Mouse (Mus musculus): ENCODE measurements around the gene Gata5. TPM values are rescaled to one million over a fixed set of nuclear protein-coding genes. Genes with fewer than 3 reads are reported as not detected.

The Gata5 gene
- polyA plus RNA-seq, 2 experiments, result 0.22 to 0.27 TPM

DNA sequence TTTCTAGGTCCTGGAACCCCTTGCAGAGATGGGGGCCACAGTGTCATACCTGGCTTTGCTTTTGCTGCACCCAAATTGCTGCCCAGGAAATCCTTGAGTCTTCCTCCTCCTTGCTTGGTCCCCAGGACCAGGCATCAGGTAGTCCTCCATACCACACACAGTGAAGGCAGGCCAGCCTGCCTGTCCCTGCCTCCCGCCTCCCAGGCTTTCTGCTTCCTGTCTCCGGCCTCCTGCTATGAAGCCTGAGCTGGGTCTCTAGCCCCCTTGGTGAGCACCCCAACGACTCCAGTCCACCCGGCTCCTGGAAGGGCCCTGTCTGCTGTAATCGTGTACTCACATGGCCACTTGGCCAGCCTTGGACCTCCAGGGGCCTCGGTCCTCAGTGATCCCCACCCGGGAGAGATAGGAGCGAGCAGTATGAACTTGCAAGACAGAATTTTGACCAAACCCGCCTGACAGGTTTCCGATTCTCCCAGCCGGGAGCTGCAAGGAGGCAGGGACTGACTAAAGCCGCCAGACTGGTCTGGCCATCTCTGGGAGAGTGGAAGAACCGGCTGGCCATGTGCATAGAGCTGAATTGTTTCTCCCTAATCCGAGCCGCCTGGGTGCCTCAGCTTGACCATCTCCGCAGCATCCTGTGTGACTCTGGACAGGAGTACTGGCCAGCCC lies 44.9 kb downstream of the Gata5 start, which contains the start of gene Rbbp8nl:
Gene Rbbp8nl, minus strand, starts transcription at position 440 of the 669 bp plus-strand sequence.
- Histone ChIP-seq H3K27me3 (ENCODE audit: control insufficient read depth, insufficient read depth, low read length) (no peaks in the 10 kb centered on the region), H3K9me3 (ENCODE audit: control insufficient read depth, low read length) (no peaks in the 10 kb centered on the region), H3K27ac (no peak within 1 kb of the TSS), H3K9ac (replicated peaks) (no peak within 1 kb of the TSS), H3K4me1 (replicated peaks; ENCODE audit: control insufficient read depth in 2 of 2, insufficient read depth in 2 of 2, low read length in 1 of 2) (peaks cover 0 to 2% of the 10 kb centered on the region in 2 experiments; a peak in 1 of 4 replicates), H3K36me3 (replicated peaks; ENCODE audit: control insufficient read depth, insufficient read depth, low read depth) (no peaks in the 10 kb centered on the region), H3K4me3 (ENCODE audit: insufficient read depth in 1 of 2, low read depth in 2 of 2, low read length in 2 of 2) (no peak within 1 kb of the TSS), H3K4me2 (ENCODE audit: low read depth) (no peak within 1 kb of the TSS)
- no peak for ATAC-seq (ENCODE audit: insufficient read depth)
- TF ChIP-seq CTCF (IDR thresholded peaks at IDR 0.05; ENCODE audit: low read depth) (no peak), EP300 (IDR thresholded peaks at IDR 0.05; ENCODE audit: low read depth) (no peak)
- WGBS (ENCODE audit: insufficient replicate concordance), result 47% methylated on average over 16 of the region's 16 CpGs
- no peak for DNase-seq (ENCODE audit: low read depth in 3 of 3, low spot score in 3 of 3)

DNA sequence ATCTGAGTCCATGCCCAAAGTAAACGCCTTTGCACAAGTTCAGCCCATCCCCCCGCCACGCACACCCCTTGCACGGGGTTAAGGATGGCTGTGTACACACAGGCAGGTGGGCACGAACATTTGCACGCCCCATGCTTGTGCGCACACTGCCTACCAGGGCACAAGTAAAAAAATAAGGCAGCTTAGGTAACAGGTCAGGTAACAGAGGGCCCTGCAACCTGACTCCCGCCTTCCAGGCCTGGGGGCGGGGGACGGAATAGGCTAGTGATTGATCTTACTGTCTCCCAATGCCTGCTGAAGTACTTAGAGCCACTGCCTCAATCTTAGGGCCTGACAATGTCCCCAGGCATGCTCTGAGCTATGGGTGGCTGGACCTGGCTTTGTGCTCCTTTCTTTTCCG lies 45.5 kb downstream of the Gata5 start:
- H3K27ac ChIP-seq, result no peak overlapping the region
- H3K4me1 ChIP-seq (replicated peaks; ENCODE audit: control insufficient read depth in 2 of 2, insufficient read depth in 2 of 2, low read length in 1 of 2), result no peaks in the 10 kb centered on the region; a peak in 1 of 4 replicates
- H3K9ac ChIP-seq (replicated peaks), result no peak overlapping the region
- H3K36me3 ChIP-seq (replicated peaks; ENCODE audit: control insufficient read depth, insufficient read depth, low read depth), result no peaks in the 10 kb centered on the region
- DNase-seq (ENCODE audit: low read depth in 3 of 3, low spot score in 3 of 3) (no peak), ATAC-seq (ENCODE audit: insufficient read depth) (no peak)
- H3K9me3 ChIP-seq (ENCODE audit: control insufficient read depth, low read length), result no peaks in the 10 kb centered on the region
- no peaks in the 10 kb centered on the region for H3K27me3 ChIP-seq (ENCODE audit: control insufficient read depth, insufficient read depth, low read length)
- H3K4me2 ChIP-seq (ENCODE audit: low read depth), result no peak overlapping the region
- H3K4me3 ChIP-seq (ENCODE audit: insufficient read depth in 1 of 2, low read depth in 2 of 2, low read length in 2 of 2), result no peak overlapping the region
- TF ChIP-seq CTCF (IDR thresholded peaks at IDR 0.05; ENCODE audit: low read depth) (no peak), EP300 (IDR thresholded peaks at IDR 0.05; ENCODE audit: low read depth) (no peak)
- WGBS (ENCODE audit: insufficient replicate concordance), result 52% methylated on average over 11 of the region's 11 CpGs

DNA sequence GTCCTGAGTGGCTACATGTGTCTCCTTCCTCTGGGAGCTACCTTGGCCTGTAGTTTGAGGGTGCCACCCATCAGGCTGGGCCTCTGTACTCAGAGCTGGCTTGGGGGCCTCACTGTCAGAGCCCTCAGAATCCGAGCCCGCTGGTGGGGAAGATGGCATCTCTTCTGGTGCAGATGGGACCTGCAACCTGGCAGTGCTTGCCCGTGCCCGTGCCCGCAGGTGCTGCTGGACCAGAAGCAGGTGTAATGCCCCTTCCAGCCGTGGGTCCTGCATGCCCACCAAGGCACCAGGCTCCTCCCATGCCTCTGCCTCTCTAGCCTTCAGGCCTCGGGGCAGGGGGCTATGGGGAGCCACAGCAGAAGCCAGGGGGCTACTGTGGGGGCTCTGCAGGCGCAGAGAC lies 55.2 kb downstream of the Gata5 start:
- Histone ChIP-seq H3K4me2 (ENCODE audit: low read depth) (no peak overlapping the region), H3K27ac (no peak overlapping the region), H3K27me3 (ENCODE audit: control insufficient read depth, insufficient read depth, low read length) (no peaks in the 10 kb centered on the region), H3K4me1 (replicated peaks; ENCODE audit: control insufficient read depth in 2 of 2, insufficient read depth in 2 of 2, low read length in 1 of 2) (peaks cover 9 to 18% of the 10 kb centered on the region in 2 experiments), H3K9ac (replicated peaks) (no peak overlapping the region), H3K36me3 (replicated peaks; ENCODE audit: control insufficient read depth, insufficient read depth, low read depth) (no peaks in the 10 kb centered on the region), H3K9me3 (ENCODE audit: control insufficient read depth, low read length) (no peaks in the 10 kb centered on the region), H3K4me3 (ENCODE audit: insufficient read depth in 1 of 2, low read depth in 2 of 2, low read length in 2 of 2) (no peak overlapping the region)
- 65% methylated on average over 8 of the region's 8 CpGs for WGBS (ENCODE audit: insufficient replicate concordance)
- ATAC-seq (ENCODE audit: insufficient read depth) (no peak), DNase-seq (ENCODE audit: low read depth in 3 of 3, low spot score in 3 of 3) (no peak)
- TF ChIP-seq EP300 (IDR thresholded peaks at IDR 0.05; ENCODE audit: low read depth) (no peak), CTCF (IDR thresholded peaks at IDR 0.05; ENCODE audit: low read depth) (no peak)

DNA sequence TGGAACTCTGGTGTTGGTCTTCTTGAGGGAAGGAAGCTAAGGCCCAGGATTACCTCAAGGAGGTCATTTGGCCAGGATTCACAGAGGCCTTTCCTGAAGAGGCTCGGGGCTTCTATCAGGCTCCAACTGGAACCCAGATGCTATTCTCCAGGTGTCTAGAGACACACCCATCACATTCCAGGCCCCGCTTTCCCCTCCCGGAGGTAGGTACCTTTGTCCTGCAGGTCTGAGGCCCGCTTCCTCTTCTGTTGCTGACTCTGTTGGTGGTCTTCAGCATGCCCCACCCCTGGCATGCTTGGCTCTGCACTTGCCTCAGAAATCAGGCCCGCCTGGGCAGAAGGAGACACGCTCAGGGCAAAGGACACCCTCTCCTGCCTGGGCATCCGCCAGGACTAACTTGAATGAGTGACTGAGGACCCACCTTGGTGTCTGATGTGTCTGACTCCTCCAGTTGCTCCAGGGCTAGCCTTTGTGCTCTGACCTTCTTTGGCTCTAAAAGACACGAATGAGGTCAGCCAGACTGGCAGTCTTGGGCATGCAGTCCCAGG lies 56.7 kb downstream of the Gata5 start:
- Histone ChIP-seq H3K27ac (no peak overlapping the region), H3K4me2 (ENCODE audit: low read depth) (no peak overlapping the region)

DNA sequence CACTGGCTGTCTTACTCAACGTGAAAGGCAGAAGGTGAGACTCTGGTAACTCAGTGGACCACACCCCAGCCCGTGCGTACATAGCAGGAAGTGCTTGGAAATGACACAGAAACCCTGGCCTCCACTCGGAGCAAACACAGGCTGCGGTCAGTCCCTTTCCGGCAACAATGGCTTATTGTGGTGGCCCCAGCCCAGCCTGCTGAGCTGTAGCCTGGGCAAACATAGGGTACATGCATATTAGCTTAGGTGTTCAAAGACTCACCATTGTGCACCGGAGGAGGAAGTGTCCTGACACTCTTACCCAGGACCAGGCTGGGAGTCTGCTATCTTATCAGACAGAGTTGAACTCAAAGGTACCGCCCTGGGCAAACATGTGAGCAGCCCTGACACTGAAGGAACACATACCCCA lies 57.6 kb downstream of the Gata5 start:
- 0 out of 2 replicates have a peak overlapping the region, but pooled peaks have one; percentile 25 for H3K9ac ChIP-seq (replicated peaks)
- ATAC-seq (ENCODE audit: insufficient read depth) (no peak), DNase-seq (ENCODE audit: low read depth in 3 of 3, low spot score in 3 of 3) (no peak)
- H3K27ac ChIP-seq, result no peak overlapping the region
- H3K4me2 ChIP-seq (ENCODE audit: low read depth), result peak overlapping the region; percentile 49
- no peaks in the 10 kb centered on the region for H3K27me3 ChIP-seq (ENCODE audit: control insufficient read depth, insufficient read depth, low read length)
- TF ChIP-seq EP300 (IDR thresholded peaks at IDR 0.05; ENCODE audit: low read depth) (no peak), CTCF (IDR thresholded peaks at IDR 0.05; ENCODE audit: low read depth) (no peak)
- 9% methylated on average over 8 of the region's 8 CpGs for WGBS (ENCODE audit: insufficient replicate concordance)
- H3K4me1 ChIP-seq (replicated peaks; ENCODE audit: control insufficient read depth in 2 of 2, insufficient read depth in 2 of 2, low read length in 1 of 2), result peaks cover 14 to 29% of the 10 kb centered on the region in 2 experiments
- H3K9me3 ChIP-seq (ENCODE audit: control insufficient read depth, low read length), result no peaks in the 10 kb centered on the region
- H3K4me3 ChIP-seq (ENCODE audit: insufficient read depth in 1 of 2, low read depth in 2 of 2, low read length in 2 of 2), result peak overlapping the region; percentile 14 to 39; a peak in 2 of 4 replicates
- H3K36me3 ChIP-seq (replicated peaks; ENCODE audit: control insufficient read depth, insufficient read depth, low read depth), result no peaks in the 10 kb centered on the region

More for the DNA sequence above, 56.7 kb downstream of the Gata5 start:
- no peak for ATAC-seq (ENCODE audit: insufficient read depth)
- Histone ChIP-seq H3K4me1 (replicated peaks; ENCODE audit: control insufficient read depth in 2 of 2, insufficient read depth in 2 of 2, low read length in 1 of 2) (peaks cover 14 to 24% of the 10 kb centered on the region in 2 experiments), H3K4me3 (ENCODE audit: insufficient read depth in 1 of 2, low read depth in 2 of 2, low read length in 2 of 2) (no peak overlapping the region), H3K9ac (replicated peaks) (no peak overlapping the region), H3K27me3 (ENCODE audit: control insufficient read depth, insufficient read depth, low read length) (no peaks in the 10 kb centered on the region), H3K36me3 (replicated peaks; ENCODE audit: control insufficient read depth, insufficient read depth, low read depth) (no peaks in the 10 kb centered on the region), H3K9me3 (ENCODE audit: control insufficient read depth, low read length) (no peaks in the 10 kb centered on the region)
- TF ChIP-seq EP300 (IDR thresholded peaks at IDR 0.05; ENCODE audit: low read depth), result no peak
- TF ChIP-seq CTCF (IDR thresholded peaks at IDR 0.05; ENCODE audit: low read depth), result no peak
- DNase-seq (ENCODE audit: low read depth in 3 of 3, low spot score in 3 of 3), result no peak
- 69% methylated on average over 8 of the region's 8 CpGs for WGBS (ENCODE audit: insufficient replicate concordance)
